12 mouse cellular contexts compared by ENCODE assay signal in genomic region chr11:23079936-23080794, GRCm38 (mm10).
DNase-seq lines count a peak whose midpoint lies in the region; ATAC-seq and TF ChIP-seq lines count a peak whose summit lies in the region.
"Had no signal": no experiment of that assay in that cellular context is flagged by ENCODE, and none has a peak within 500 bp of the region (broad histone marks: within the 10 kb centered on the region; RNA-seq: fewer than 3 reads in every experiment).

No protein-coding gene starts in this region.

- H3K9ac ChIP-seq in kidney, embryonic 16.5 days (replicated peaks; ENCODE audit: low read length), result no peak overlapping the region
- H3K9ac ChIP-seq: embryonic facial prominence, embryonic 12.5 days; forebrain, embryonic 15.5 days; heart, embryonic 13.5 days had no signal

- no peaks in the 10 kb centered on the region for H3K27me3 ChIP-seq in kidney, embryonic 16.5 days (ENCODE audit: insufficient read depth, low read length)
- H3K27me3 ChIP-seq in thymus, adult 2 months (ENCODE audit: control insufficient read depth, insufficient read depth, low read length), result no peaks in the 10 kb centered on the region
- H3K27me3 ChIP-seq: embryonic facial prominence, embryonic 12.5 days; forebrain, embryonic 15.5 days; heart, embryonic 13.5 days had no signal

- no peak overlapping the region for H3K4me3 ChIP-seq in kidney, embryonic 16.5 days (ENCODE audit: low read length)
- H3K4me3 ChIP-seq in thymus, adult 2 months (ENCODE audit: control insufficient read depth, insufficient read depth, low read length), result no peak overlapping the region
- H3K4me3 ChIP-seq: embryonic facial prominence, embryonic 12.5 days; forebrain, embryonic 15.5 days; heart, embryonic 13.5 days had no signal

- H3K4me2 ChIP-seq in kidney, embryonic 16.5 days (replicated peaks; ENCODE audit: low read depth, low read length), result no peak overlapping the region
- H3K4me2 ChIP-seq: embryonic facial prominence, embryonic 12.5 days; forebrain, embryonic 15.5 days; heart, embryonic 13.5 days had no signal

- H3K36me3 ChIP-seq in kidney, embryonic 16.5 days (ENCODE audit: insufficient read depth, low read length), result no peaks in the 10 kb centered on the region
- H3K36me3 ChIP-seq in thymus, adult 2 months (ENCODE audit: control insufficient read depth, insufficient read depth, low read length), result no peaks in the 10 kb centered on the region
- H3K36me3 ChIP-seq: embryonic facial prominence, embryonic 12.5 days; forebrain, embryonic 15.5 days; heart, embryonic 13.5 days had no signal

- TF ChIP-seq POLR2A in thymus, adult 2 months (IDR thresholded peaks at IDR 0.05; ENCODE audit: control insufficient read depth, extremely low read depth, insufficient read depth, low read length, poor library complexity), result no peak

- H3K4me1 ChIP-seq in kidney, embryonic 16.5 days (ENCODE audit: insufficient read depth, low read length), result peaks cover 10% of the 10 kb centered on the region
- no peaks in the 10 kb centered on the region for H3K4me1 ChIP-seq in thymus, adult 2 months (replicated peaks; ENCODE audit: control insufficient read depth, insufficient read depth, low read length)
- H3K4me1 ChIP-seq: embryonic facial prominence, embryonic 12.5 days; forebrain, embryonic 15.5 days had no signal

- no peak; the same call in 1 of the 2 replicates for ATAC-seq in kidney, embryonic 16.5 days (ENCODE audit: low FRiP score, low TSS enrichment)
- ATAC-seq: forebrain, embryonic 15.5 days; inflammation-experienced regulatory T-cells, adult 6 months had no signal

- H3K9me3 ChIP-seq in kidney, embryonic 16.5 days (ENCODE audit: low read length), result no peaks in the 10 kb centered on the region
- H3K9me3 ChIP-seq: embryonic facial prominence, embryonic 12.5 days; forebrain, embryonic 15.5 days; heart, embryonic 13.5 days had no signal

- no peak for DNase-seq in kidney, adult 18-20 months
- peak; percentile 36 for DNase-seq in urinary bladder, postnatal 14 days (ENCODE audit: low spot score)
- DNase-seq in urinary bladder, adult 2 months (ENCODE audit: low spot score), result no peak
- DNase-seq in ZHBTc4 (ENCODE audit: low read depth, low spot score), result peak; percentile 85
- DNase-seq in thymus, adult 2 months, result no peak
- no peak for DNase-seq in spleen, postnatal 10 days (ENCODE audit: low spot score in 2 of 2)
- DNase-seq: right cerebral cortex, postnatal 14 days had no signal

- 77% methylated on average over 3 of the region's 3 CpGs for WGBS in kidney, embryonic 16.5 days
- WGBS in thymus, adult 2 months, result 97% methylated on average over 3 of the region's 3 CpGs

- no peak for TF ChIP-seq CTCF in thymus, adult 2 months (IDR thresholded peaks at IDR 0.05; ENCODE audit: borderline replicate concordance, control insufficient read depth, extremely low read depth, insufficient read depth, low read length, poor library complexity)

- H3K27ac ChIP-seq in kidney, embryonic 16.5 days (ENCODE audit: low read length), result peak overlapping the region; percentile 45; the same call in 1 of the 2 replicates
- H3K27ac ChIP-seq in thymus, adult 2 months (ENCODE audit: control insufficient read depth, insufficient read depth, low read length), result no peak overlapping the region
- H3K27ac ChIP-seq: embryonic facial prominence, embryonic 12.5 days; forebrain, embryonic 15.5 days; heart, embryonic 13.5 days had no signal

Comparison
In these comparisons a context has a peak if more than half of its experiments do, and no peak if none do; other contexts are left out.
1. DNase-seq: peak in urinary bladder, postnatal 14 days (single experiment) and ZHBTc4 (single experiment); none in kidney, adult 18-20 months (single experiment), urinary bladder, adult 2 months (single experiment), thymus, adult 2 months (single experiment) and spleen, postnatal 10 days (0 of 2).